Mouse (Mus musculus): ENCODE data around the gene Wbp2. TPM values are rescaled to one million over a fixed set of nuclear protein-coding genes. Genes with fewer than 3 reads are reported as not detected.

The Wbp2 gene
- polyA plus RNA-seq, 1 experiment from 2014 or later: 121 TPM

- Histone ChIP-seq H3K4me3 (no peak overlapping the region), H3K36me3 (peaks cover 14% of the 10 kb centered on the region; the same call in 1 of the 2 replicates), H3K27ac (no peak overlapping the region), H3K4me2 (no peak overlapping the region), H3K9ac (no peak overlapping the region), H3K4me1 (replicated peaks) (peaks cover 34% of the 10 kb centered on the region), H3K9me3 (replicated peaks) (no peaks in the 10 kb centered on the region), H3K27me3 (no peaks in the 10 kb centered on the region)
- 37% methylated on average over 20 of the region's 20 CpGs for WGBS
- ATAC-seq (replicated peaks; ENCODE audit: insufficient number of reproducible peaks, insufficient read depth, low FRiP score, low read depth): no peak
Observed at GRCm38 (mm10) chr11:116075539-116076265, 11.1 kb downstream of the Wbp2 start.

- Histone ChIP-seq H3K36me3 (peaks cover 2% of the 10 kb centered on the region; the same call in 1 of the 2 replicates), H3K4me3 (no peak overlapping the region), H3K27ac (no peak overlapping the region), H3K9me3 (replicated peaks) (no peaks in the 10 kb centered on the region), H3K9ac (no peak overlapping the region), H3K4me2 (no peak overlapping the region), H3K27me3 (no peaks in the 10 kb centered on the region), H3K4me1 (replicated peaks) (peaks cover 34% of the 10 kb centered on the region)
- WGBS: 50% methylated on average over 7 of the region's 7 CpGs
- no peak for ATAC-seq (replicated peaks; ENCODE audit: insufficient number of reproducible peaks, insufficient read depth, low FRiP score, low read depth)
Observed at GRCm38 (mm10) chr11:116074436-116074991, 12.3 kb downstream of the Wbp2 start.

GRCm38 (mm10) chr11:116072608-116073007 lies 14.2 kb downstream of the Wbp2 start:
- Histone ChIP-seq H3K36me3 (no peaks in the 10 kb centered on the region), H3K4me1 (replicated peaks) (peaks cover 24% of the 10 kb centered on the region), H3K4me2 (no peak overlapping the region), H3K27me3 (no peaks in the 10 kb centered on the region), H3K4me3 (no peak overlapping the region), H3K9me3 (replicated peaks) (no peaks in the 10 kb centered on the region), H3K9ac (no peak overlapping the region), H3K27ac (no peak overlapping the region)
- ATAC-seq (replicated peaks; ENCODE audit: insufficient number of reproducible peaks, insufficient read depth, low FRiP score, low read depth): no peak
- 62% methylated on average over 3 of the region's 3 CpGs for WGBS

GRCm38 (mm10) chr11:116071510-116071909 lies 15.3 kb downstream of the Wbp2 start:
- Histone ChIP-seq H3K27me3 (no peaks in the 10 kb centered on the region), H3K36me3 (no peaks in the 10 kb centered on the region), H3K4me3 (no peak overlapping the region), H3K4me1 (replicated peaks) (peaks cover 13% of the 10 kb centered on the region), H3K27ac (no peak overlapping the region), H3K9ac (no peak overlapping the region), H3K4me2 (no peak overlapping the region), H3K9me3 (replicated peaks) (no peaks in the 10 kb centered on the region)
- ATAC-seq (replicated peaks; ENCODE audit: insufficient number of reproducible peaks, insufficient read depth, low FRiP score, low read depth): no peak
- 61% methylated on average over 5 of the region's 5 CpGs for WGBS

GRCm38 (mm10) chr11:116065345-116065744 lies 21.4 kb downstream of the Wbp2 start:
- H3K27ac ChIP-seq: no peak overlapping the region
- no peaks in the 10 kb centered on the region for H3K27me3 ChIP-seq
- H3K4me2 ChIP-seq: no peak overlapping the region
- peaks cover 18% of the 10 kb centered on the region for H3K36me3 ChIP-seq
- no peak overlapping the region for H3K4me3 ChIP-seq
- no peaks in the 10 kb centered on the region for H3K4me1 ChIP-seq (replicated peaks)
- 84% methylated on average over 12 of the region's 12 CpGs for WGBS
- no peak overlapping the region for H3K9ac ChIP-seq
- ATAC-seq (replicated peaks; ENCODE audit: insufficient number of reproducible peaks, insufficient read depth, low FRiP score, low read depth): no peak
- no peaks in the 10 kb centered on the region for H3K9me3 ChIP-seq (replicated peaks)

GRCm38 (mm10) chr11:116064187-116064867 lies 22.5 kb downstream of the Wbp2 start:
- no peak overlapping the region for H3K9ac ChIP-seq
- H3K9me3 ChIP-seq (replicated peaks): no peaks in the 10 kb centered on the region
- no peaks in the 10 kb centered on the region for H3K4me1 ChIP-seq (replicated peaks)
- H3K27ac ChIP-seq: no peak overlapping the region
- ATAC-seq (replicated peaks; ENCODE audit: insufficient number of reproducible peaks, insufficient read depth, low FRiP score, low read depth): no peak
- H3K4me2 ChIP-seq: no peak overlapping the region
- H3K4me3 ChIP-seq: no peak overlapping the region
- no peaks in the 10 kb centered on the region for H3K27me3 ChIP-seq
- WGBS: 60% methylated on average over 23 of the region's 23 CpGs
- peaks cover 28% of the 10 kb centered on the region for H3K36me3 ChIP-seq

GRCm38 (mm10) chr11:116063562-116063961 lies 23.2 kb downstream of the Wbp2 start:
- Histone ChIP-seq H3K4me3 (no peak overlapping the region), H3K9me3 (replicated peaks) (no peaks in the 10 kb centered on the region), H3K4me2 (no peak overlapping the region), H3K36me3 (peaks cover 36% of the 10 kb centered on the region), H3K9ac (no peak overlapping the region), H3K27ac (no peak overlapping the region), H3K4me1 (replicated peaks) (no peaks in the 10 kb centered on the region), H3K27me3 (no peaks in the 10 kb centered on the region)
- 64% methylated on average over 13 of the region's 13 CpGs for WGBS
- ATAC-seq (replicated peaks; ENCODE audit: insufficient number of reproducible peaks, insufficient read depth, low FRiP score, low read depth): no peak

- 70% methylated on average over 8 of the region's 8 CpGs for WGBS
- Histone ChIP-seq H3K4me2 (no peak overlapping the region), H3K4me1 (replicated peaks) (peaks cover 9% of the 10 kb centered on the region), H3K9me3 (replicated peaks) (no peaks in the 10 kb centered on the region), H3K27ac (no peak overlapping the region), H3K4me3 (no peak overlapping the region), H3K36me3 (peaks cover 46% of the 10 kb centered on the region), H3K9ac (no peak overlapping the region), H3K27me3 (no peaks in the 10 kb centered on the region)
- ATAC-seq (replicated peaks; ENCODE audit: insufficient number of reproducible peaks, insufficient read depth, low FRiP score, low read depth): no peak
Observed at GRCm38 (mm10) chr11:116062521-116062920, 24.3 kb downstream of the Wbp2 start.

- peaks cover 53% of the 10 kb centered on the region for H3K36me3 ChIP-seq
Observed at GRCm38 (mm10) chr11:116061641-116062415, 25.0 kb downstream of the Wbp2 start.

GRCm38 (mm10) chr11:116060596-116060995 lies 26.2 kb downstream of the Wbp2 start:
- no peak overlapping the region for H3K9ac ChIP-seq
- no peak overlapping the region for H3K4me3 ChIP-seq
- H3K4me2 ChIP-seq: no peak overlapping the region
- ATAC-seq (replicated peaks; ENCODE audit: insufficient number of reproducible peaks, insufficient read depth, low FRiP score, low read depth): no peak
- no peak overlapping the region for H3K27ac ChIP-seq
- H3K27me3 ChIP-seq: no peaks in the 10 kb centered on the region
- peaks cover 63% of the 10 kb centered on the region for H3K36me3 ChIP-seq
- WGBS: 84% methylated on average over 9 of the region's 9 CpGs
- H3K9me3 ChIP-seq (replicated peaks): no peaks in the 10 kb centered on the region
- H3K4me1 ChIP-seq (replicated peaks): peaks cover 21% of the 10 kb centered on the region

More at GRCm38 (mm10) chr11:116061641-116062415, 25.0 kb downstream of the Wbp2 start:
- no peak overlapping the region for H3K4me2 ChIP-seq
- H3K9ac ChIP-seq: no peak overlapping the region
- WGBS: 87% methylated on average over 13 of the region's 13 CpGs
- H3K27ac ChIP-seq: no peak overlapping the region
- peaks cover 16% of the 10 kb centered on the region for H3K4me1 ChIP-seq (replicated peaks)
- no peak for ATAC-seq (replicated peaks; ENCODE audit: insufficient number of reproducible peaks, insufficient read depth, low FRiP score, low read depth)
- no peaks in the 10 kb centered on the region for H3K9me3 ChIP-seq (replicated peaks)
- H3K4me3 ChIP-seq: no peak overlapping the region
- no peaks in the 10 kb centered on the region for H3K27me3 ChIP-seq

GRCm38 (mm10) chr11:116059691-116060025 lies 27.1 kb downstream of the Wbp2 start:
- Histone ChIP-seq H3K9me3 (replicated peaks) (no peaks in the 10 kb centered on the region), H3K27me3 (no peaks in the 10 kb centered on the region), H3K4me1 (replicated peaks) (peaks cover 21% of the 10 kb centered on the region), H3K27ac (no peak overlapping the region), H3K9ac (no peak overlapping the region), H3K36me3 (peaks cover 72% of the 10 kb centered on the region), H3K4me2 (no peak overlapping the region), H3K4me3 (no peak overlapping the region)
- ATAC-seq (replicated peaks; ENCODE audit: insufficient number of reproducible peaks, insufficient read depth, low FRiP score, low read depth): no peak
- WGBS: 94% methylated on average over 11 of the region's 11 CpGs

Data from heart, embryonic 15.5 days (tissue).